Mouse (Mus musculus) embryonic facial prominence, embryonic 15.5 days (tissue): ENCODE data around the gene Scaf11. TPM values are rescaled to one million over a fixed set of nuclear protein-coding genes. Genes with fewer than 3 reads are reported as not detected.
"Not testable (repeated sequence)": the region's sequence is repeated elsewhere in the genome, so short reads cannot be mapped to it uniquely, and the experiment has no call there.

ENCODE experiments used
- ATAC-seq: fragments of 200-750 bp; cut with Nextera tagmentation; 2 replicates; pipeline ENCODE4 v1.8.0; 2017; ENCODE audit warnings: low read depth, moderate TSS enrichment; ENCODE audit not compliant: insufficient number of reproducible peaks, low FRiP score, low TSS enrichment
- H3K27ac ChIP-seq: fragments of 300-500 bp; sonication (generic); replicated peaks from 2 replicates; pipeline ENCODE4 v1.5.1; 2015; ENCODE audit warnings: mild to moderate bottlenecking, inconsistent platforms
- H3K27me3 ChIP-seq: fragments of 300-500 bp; sonication (generic); 2 replicates; pipeline ENCODE4 v1.6.1; 2015; ENCODE audit warnings: inconsistent platforms
- H3K36me3 ChIP-seq: fragments of 300-500 bp; sonication (generic); 2 replicates; pipeline ENCODE4 v1.6.1; 2015; ENCODE audit warnings: mild to moderate bottlenecking, inconsistent platforms
- H3K4me1 ChIP-seq: fragments of 300-500 bp; sonication (generic); 2 replicates; pipeline ENCODE4 v1.6.1; 2015; ENCODE audit warnings: inconsistent platforms
- H3K4me2 ChIP-seq: fragments of 300-500 bp; sonication (generic); replicated peaks from 2 replicates; pipeline ENCODE4 v1.6.1; 2015; ENCODE audit warnings: mild to moderate bottlenecking, inconsistent platforms
- H3K4me3 ChIP-seq: fragments of 300-500 bp; sonication (generic); replicated peaks from 2 replicates; pipeline ENCODE4 v1.5.1; 2015; ENCODE audit warnings: mild to moderate bottlenecking, inconsistent platforms
- H3K9ac ChIP-seq: fragments of 300-500 bp; sonication (generic); 2 replicates; pipeline ENCODE4 v1.6.1; 2015; ENCODE audit warnings: inconsistent platforms
- H3K9me3 ChIP-seq: fragments of 300-500 bp; sonication (generic); replicated peaks from 2 replicates; pipeline ENCODE4 v1.6.1; 2016; ENCODE audit warnings: inconsistent platforms
- WGBS: fragments of 180-500 bp; shearing (Covaris S2); methylation state at CpG from one replicate; pipeline ENCODE4 v1.1.7; 2015; 5-methylcytosine and 5-hydroxymethylcytosine counted together
- polyA plus RNA-seq: library from polyadenylated mRNA; unstranded; fragments of >200 nt; fragmentation: Nextera tagmentation; extraction: Ambion mirVana; gene quantifications from 2 replicates; pipeline ENCODE4 v1.2.1, GENCODE M21; 2015

Scaf11 gene
- polyA plus RNA-seq = 80.6 and 84.0 TPM in 2 replicates

DNA sequence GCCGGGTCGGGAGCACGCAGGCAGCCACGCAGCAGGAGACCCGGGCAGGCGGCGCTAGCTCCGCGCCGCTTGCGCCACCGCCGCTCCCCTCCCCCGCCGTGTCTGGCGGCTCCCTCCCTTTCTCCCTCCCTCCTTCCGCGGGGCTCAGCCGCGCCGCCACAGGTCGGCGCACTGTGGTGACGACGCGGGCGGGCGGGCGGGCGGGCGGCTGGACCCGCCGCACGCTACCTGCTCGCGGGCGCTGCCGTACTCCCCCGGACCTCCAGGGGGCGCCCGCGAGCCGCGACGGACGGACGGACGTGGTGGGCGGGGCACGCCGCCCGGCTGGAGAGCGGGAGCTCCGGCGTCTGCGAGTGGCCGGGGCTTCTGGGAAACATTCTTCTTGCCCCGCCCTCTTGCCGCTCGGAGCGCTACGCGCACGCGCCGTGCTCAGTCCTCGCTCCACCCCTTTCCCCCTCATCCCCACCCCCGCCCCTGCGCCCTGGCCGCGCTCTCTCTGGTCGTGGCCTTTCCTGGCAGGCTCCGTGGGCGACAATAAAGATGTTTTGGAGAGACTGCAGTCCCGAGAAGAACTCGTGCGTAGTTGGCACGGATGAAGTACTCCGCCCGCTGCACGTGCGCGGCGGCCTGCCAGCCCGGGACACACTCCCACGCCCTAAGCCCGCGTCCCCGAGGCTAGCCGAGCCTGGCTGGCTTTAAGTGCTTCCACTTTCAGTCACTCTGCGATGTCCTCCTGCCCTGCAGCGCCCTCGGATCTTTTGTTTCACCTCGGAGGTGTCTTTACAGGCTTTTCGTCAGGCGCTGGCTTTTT, at the start of gene Scaf11:
Scaf11 (minus strand) TSS at position 114 of the 811 bp plus-strand sequence.
- Histone ChIP-seq H3K27ac (peak within 1 kb of the TSS; percentile 99), H3K4me1 (peaks cover 16% of the 10 kb centered on the region), H3K27me3 (no peaks in the 10 kb centered on the region), H3K36me3 (no peaks in the 10 kb centered on the region; the same call in 1 of the 2 replicates), H3K4me3 (peak within 1 kb of the TSS; percentile 86), H3K4me2 (peak within 1 kb of the TSS; percentile 83), H3K9ac (peak within 1 kb of the TSS; percentile 99), H3K9me3 (no peaks in the 10 kb centered on the region)
- peak; percentile 96 for ATAC-seq
- under 1% methylated on average over 83 of the region's 96 CpGs for WGBS

GRCm38 (mm10) chr15:96507097-96507840, 46.6 kb upstream of the Scaf11 start:
- ATAC-seq = no peak
- H3K4me3 ChIP-seq = no peak overlapping the region
- 41% methylated on average over 18 of the region's 18 CpGs for WGBS

DNA sequence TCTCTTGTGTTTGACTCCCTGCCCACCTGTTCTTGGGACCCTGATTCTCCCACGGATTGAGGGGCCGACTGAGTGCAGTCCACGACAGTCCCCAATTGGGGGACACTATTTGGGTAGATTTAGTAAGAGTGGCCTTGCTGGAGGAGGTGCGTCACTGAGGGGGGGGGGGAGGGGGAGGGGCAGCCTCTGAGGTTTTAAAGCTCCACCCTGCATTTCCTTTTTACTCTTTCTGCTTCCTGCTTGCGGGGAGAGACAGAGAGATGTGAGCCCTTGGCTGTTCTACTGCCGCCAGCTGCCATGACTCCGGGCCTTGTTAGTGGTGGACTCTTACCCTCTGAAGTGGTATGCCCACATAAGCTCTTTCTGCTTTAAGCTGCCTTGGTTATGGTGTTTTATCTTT, 37.0 kb upstream of the Scaf11 start:
- 0 out of 2 replicates have a peak, but pooled peaks cover 5% of the 10 kb centered on the region for H3K9me3 ChIP-seq
- H3K4me1 ChIP-seq = no peaks in the 10 kb centered on the region
- H3K4me3 ChIP-seq = no peak overlapping the region
- H3K27ac ChIP-seq = no peak overlapping the region
- no peaks in the 10 kb centered on the region for H3K36me3 ChIP-seq
- no peak overlapping the region for H3K9ac ChIP-seq
- no peak for ATAC-seq
- no peaks in the 10 kb centered on the region for H3K27me3 ChIP-seq
- WGBS = 86% methylated on average over 7 of the region's 7 CpGs
- H3K4me2 ChIP-seq = no peak overlapping the region

More at GRCm38 (mm10) chr15:96507097-96507840, 46.6 kb upstream of the Scaf11 start:
- H3K27ac ChIP-seq = no peak overlapping the region
- peak overlapping the region; percentile 21 for H3K4me2 ChIP-seq
- no peaks in the 10 kb centered on the region for H3K27me3 ChIP-seq
- H3K4me1 ChIP-seq = no peaks in the 10 kb centered on the region
- H3K36me3 ChIP-seq = no peaks in the 10 kb centered on the region
- 0 out of 2 replicates have a peak, but pooled peaks cover 3% of the 10 kb centered on the region for H3K9me3 ChIP-seq
- no peak overlapping the region for H3K9ac ChIP-seq

- H3K27me3 ChIP-seq = no peaks in the 10 kb centered on the region
- 0 out of 2 replicates have a peak, but pooled peaks cover 5% of the 10 kb centered on the region for H3K9me3 ChIP-seq
- ATAC-seq = no peak
- peaks cover 17% of the 10 kb centered on the region for H3K4me1 ChIP-seq
- no peak overlapping the region for H3K9ac ChIP-seq
- WGBS = 80% methylated on average over 6 of the region's 6 CpGs
- H3K4me2 ChIP-seq = no peak overlapping the region
- no peak overlapping the region for H3K4me3 ChIP-seq
- no peaks in the 10 kb centered on the region for H3K36me3 ChIP-seq
- H3K27ac ChIP-seq = no peak overlapping the region
Observed at GRCm38 (mm10) chr15:96494279-96494678, 33.6 kb upstream of the Scaf11 start.

GRCm38 (mm10) chr15:96493573-96493972, 32.9 kb upstream of the Scaf11 start:
- H3K9me3 ChIP-seq = 0 out of 2 replicates have a peak, but pooled peaks cover 5% of the 10 kb centered on the region
- H3K4me2 ChIP-seq = no peak overlapping the region
- H3K9ac ChIP-seq = no peak overlapping the region
- no peaks in the 10 kb centered on the region for H3K36me3 ChIP-seq
- no peak overlapping the region for H3K4me3 ChIP-seq
- no peaks in the 10 kb centered on the region for H3K27me3 ChIP-seq
- H3K4me1 ChIP-seq = peaks cover 22% of the 10 kb centered on the region
- no peak for ATAC-seq
- no peak overlapping the region for H3K27ac ChIP-seq
- 63% methylated on average over 5 of the region's 5 CpGs for WGBS

- not testable (repeated sequence) for H3K27ac ChIP-seq, H3K9ac ChIP-seq, ATAC-seq, H3K27me3 ChIP-seq, H3K36me3 ChIP-seq, H3K4me2 ChIP-seq, H3K4me3 ChIP-seq, H3K9me3 ChIP-seq
- WGBS = 81% methylated on average over 4 of the region's 4 CpGs
- peaks cover 28% of the 10 kb centered on the region for H3K4me1 ChIP-seq
Observed at GRCm38 (mm10) chr15:96492919-96493318, 32.3 kb upstream of the Scaf11 start.

DNA sequence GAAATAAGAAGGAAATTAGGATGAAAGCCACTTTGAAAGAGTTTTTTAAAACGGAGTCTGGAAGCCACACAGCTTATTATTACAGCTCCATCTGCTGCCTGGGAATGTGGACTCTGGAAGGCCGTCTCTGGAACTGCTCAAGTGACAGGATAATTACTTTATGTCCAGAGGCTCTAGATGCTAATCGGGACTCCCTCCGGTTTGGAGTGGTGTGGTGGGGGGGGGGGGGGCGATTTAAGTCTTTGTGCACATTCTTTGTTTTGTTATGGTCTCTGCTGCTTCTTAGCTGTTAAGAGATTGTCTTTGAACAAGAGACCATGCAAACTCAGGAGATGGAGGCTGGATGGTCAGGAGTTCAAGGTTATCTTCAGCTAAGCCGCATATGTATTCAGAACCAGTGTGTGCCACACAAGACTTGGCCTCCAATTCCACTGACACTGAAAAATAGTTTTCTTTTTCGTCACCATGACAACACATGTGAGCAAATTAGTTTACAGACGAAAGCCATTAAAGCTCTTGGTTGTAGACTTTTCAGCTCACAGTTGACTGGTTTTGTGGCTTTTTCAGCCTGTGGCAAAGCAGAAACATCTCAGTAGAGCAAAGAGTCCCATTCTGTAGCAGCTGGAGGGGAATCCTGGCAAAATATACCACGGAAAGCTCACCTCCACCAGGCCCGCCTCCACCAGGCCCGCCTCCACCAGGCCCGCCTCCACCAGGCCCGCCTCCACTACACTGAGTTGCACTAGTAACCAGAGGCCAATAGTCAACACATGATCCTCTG, 31.4 kb upstream of the Scaf11 start:
- Histone ChIP-seq H3K4me3 (no peak overlapping the region), H3K27ac (peak overlapping the region; percentile 48), H3K9me3 (0 out of 2 replicates have a peak, but pooled peaks cover 5% of the 10 kb centered on the region), H3K4me2 (no peak overlapping the region), H3K4me1 (peaks cover 30% of the 10 kb centered on the region), H3K27me3 (no peaks in the 10 kb centered on the region), H3K36me3 (no peaks in the 10 kb centered on the region), H3K9ac (no peak overlapping the region)
- peak; percentile 66 for ATAC-seq
- WGBS = 14% methylated on average over 13 of the region's 13 CpGs

GRCm38 (mm10) chr15:96491421-96491820, 30.8 kb upstream of the Scaf11 start:
- no peak for ATAC-seq
- H3K9ac ChIP-seq = no peak overlapping the region
- H3K4me1 ChIP-seq = peaks cover 30% of the 10 kb centered on the region
- no peak overlapping the region for H3K4me3 ChIP-seq
- H3K27ac ChIP-seq = peak overlapping the region; percentile 48; the same call in 1 of the 2 replicates
- H3K9me3 ChIP-seq = 0 out of 2 replicates have a peak, but pooled peaks cover 5% of the 10 kb centered on the region
- H3K27me3 ChIP-seq = no peaks in the 10 kb centered on the region
- no peak overlapping the region for H3K4me2 ChIP-seq
- no peaks in the 10 kb centered on the region for H3K36me3 ChIP-seq
- 25% methylated on average over 3 of the region's 3 CpGs for WGBS

DNA sequence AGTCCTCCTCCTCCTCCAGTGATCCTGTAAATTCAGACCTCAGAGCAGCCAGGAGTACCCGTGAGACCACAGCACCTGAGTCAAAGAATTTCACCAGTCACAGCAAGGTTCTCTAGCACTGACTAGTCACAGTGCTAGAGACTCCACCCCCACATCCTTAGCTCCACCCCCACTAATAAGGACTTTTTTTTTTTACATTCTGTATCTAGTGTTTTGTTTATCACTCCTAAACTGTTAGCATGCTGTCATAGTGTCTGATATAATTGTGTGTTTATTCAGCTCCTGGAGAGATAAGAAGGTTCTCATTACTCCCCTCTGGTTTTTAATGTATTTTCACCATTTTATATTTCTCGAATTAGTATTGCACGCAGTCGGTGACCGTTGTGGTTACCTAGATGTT, 29.5 kb upstream of the Scaf11 start:
- ATAC-seq = no peak
- H3K36me3 ChIP-seq = no peaks in the 10 kb centered on the region
- H3K9me3 ChIP-seq = 0 out of 2 replicates have a peak, but pooled peaks cover 1% of the 10 kb centered on the region
- H3K27ac ChIP-seq = no peak overlapping the region
- no peak overlapping the region for H3K9ac ChIP-seq
- H3K4me3 ChIP-seq = no peak overlapping the region
- peaks cover 30% of the 10 kb centered on the region for H3K4me1 ChIP-seq
- H3K27me3 ChIP-seq = no peaks in the 10 kb centered on the region
- 75% methylated on average over 5 of the region's 5 CpGs for WGBS
- H3K4me2 ChIP-seq = no peak overlapping the region

DNA sequence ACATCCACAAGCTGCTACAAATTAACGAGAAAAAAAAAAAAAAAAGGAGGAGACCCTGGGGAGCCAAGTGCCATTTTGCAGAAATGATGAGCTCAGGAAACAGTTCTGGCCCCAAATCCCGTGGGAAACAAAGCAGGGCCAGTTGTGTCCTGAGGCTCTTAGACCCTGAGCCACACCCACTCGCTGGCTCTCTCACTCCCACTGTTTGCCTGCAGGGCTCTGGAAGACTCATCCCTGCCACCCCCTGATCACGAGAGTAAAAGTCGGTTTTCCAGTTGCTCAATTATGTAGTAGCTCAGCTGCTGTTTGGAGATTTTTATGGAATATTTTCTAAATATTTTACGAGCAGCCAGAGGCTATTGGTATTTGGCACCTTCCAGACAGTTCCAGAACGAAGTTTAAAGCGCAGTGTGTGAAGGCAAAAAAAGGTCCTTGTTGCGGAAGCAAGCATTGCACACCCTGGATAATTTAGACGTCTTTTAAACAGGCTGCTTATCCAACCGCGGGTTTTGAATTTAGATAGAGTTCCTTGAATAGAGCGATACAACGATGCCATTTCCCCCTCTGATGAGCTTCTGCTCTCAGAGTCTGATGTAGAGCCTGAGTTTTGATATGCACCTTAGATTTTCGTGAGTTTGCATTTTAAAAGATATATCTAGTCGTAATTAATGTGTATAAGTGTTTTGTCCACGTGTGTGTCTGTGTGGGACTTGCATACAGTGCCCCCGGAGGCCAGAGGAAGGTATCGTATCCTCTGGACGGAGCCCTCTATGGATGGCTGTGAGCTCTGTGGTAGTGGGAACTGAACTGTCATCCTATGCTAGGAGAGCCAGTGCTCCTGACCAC, 28.5 kb upstream of the Scaf11 start:
- Histone ChIP-seq H3K9me3 (no peaks in the 10 kb centered on the region), H3K4me3 (peak overlapping the region; percentile 17), H3K27ac (no peak overlapping the region), H3K4me1 (peaks cover 30% of the 10 kb centered on the region), H3K36me3 (no peaks in the 10 kb centered on the region), H3K27me3 (no peaks in the 10 kb centered on the region), H3K4me2 (peak overlapping the region; percentile 31), H3K9ac (no peak overlapping the region)
- ATAC-seq = 0 out of 2 replicates have a peak, but pooled peaks have one; percentile 35
- WGBS = 15% methylated on average over 20 of the region's 20 CpGs
